Mouse (Mus musculus) urinary bladder, postnatal 36 days (tissue): Measurements from ENCODE around the gene 4930572O03Rik.
"Not testable (repeated sequence)": the region's sequence is repeated elsewhere in the genome, so short reads cannot be mapped to it uniquely, and the experiment has no call there.

Experiments
- DNase-seq, 2 experiments: peaks; one replicate each; pipeline ENCODE4 v3.0.0; 2022; ENCODE audit warnings: low spot score in 2 of 2, mixed read lengths in 1 of 2

Gene 4930572O03Rik

GRCm38 (mm10) chr5:15618764-15619163 lies 38.1 kb downstream of the 4930572O03Rik start, which contains the start of gene Speer4d:
TSS of gene Speer4d (plus strand) at chr5:15619064.
- not testable (repeated sequence) for DNase-seq

- DNase-seq: not testable (repeated sequence)
These were observed 40.7 kb downstream of the 4930572O03Rik start for GRCm38 (mm10) chr5:15616195-15616594.

- DNase-seq: not testable (repeated sequence)
These were observed 46.2 kb downstream of the 4930572O03Rik start for GRCm38 (mm10) chr5:15610695-15611094.

DNA sequence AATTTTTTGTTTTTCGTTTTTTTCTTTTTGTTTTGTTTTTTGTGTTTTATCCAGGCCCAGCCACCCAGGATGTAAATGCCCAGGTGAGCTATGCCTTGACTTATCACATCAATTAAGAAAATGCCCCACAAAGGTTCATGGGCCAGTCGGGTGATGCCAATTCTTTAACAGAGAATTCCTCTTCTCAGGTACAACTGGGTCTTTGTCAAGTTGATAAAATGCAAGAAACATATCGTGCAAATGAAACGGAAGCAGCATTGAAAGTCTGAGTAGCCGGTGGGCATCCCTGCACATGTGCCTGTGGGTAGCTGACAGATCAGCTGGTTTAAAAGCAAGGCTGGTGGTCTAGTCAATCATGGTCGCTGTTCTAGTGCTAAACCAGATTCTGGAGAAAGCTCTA lies 50.2 kb downstream of the 4930572O03Rik start:
- peak in 1 of 2 experiments; percentile 8 for DNase-seq

- not testable (repeated sequence) for DNase-seq
These were observed 53.3 kb downstream of the 4930572O03Rik start for GRCm38 (mm10) chr5:15603585-15603984.

- not testable (repeated sequence) for DNase-seq
These were observed 53.9 kb downstream of the 4930572O03Rik start for GRCm38 (mm10) chr5:15603008-15603407.

DNA sequence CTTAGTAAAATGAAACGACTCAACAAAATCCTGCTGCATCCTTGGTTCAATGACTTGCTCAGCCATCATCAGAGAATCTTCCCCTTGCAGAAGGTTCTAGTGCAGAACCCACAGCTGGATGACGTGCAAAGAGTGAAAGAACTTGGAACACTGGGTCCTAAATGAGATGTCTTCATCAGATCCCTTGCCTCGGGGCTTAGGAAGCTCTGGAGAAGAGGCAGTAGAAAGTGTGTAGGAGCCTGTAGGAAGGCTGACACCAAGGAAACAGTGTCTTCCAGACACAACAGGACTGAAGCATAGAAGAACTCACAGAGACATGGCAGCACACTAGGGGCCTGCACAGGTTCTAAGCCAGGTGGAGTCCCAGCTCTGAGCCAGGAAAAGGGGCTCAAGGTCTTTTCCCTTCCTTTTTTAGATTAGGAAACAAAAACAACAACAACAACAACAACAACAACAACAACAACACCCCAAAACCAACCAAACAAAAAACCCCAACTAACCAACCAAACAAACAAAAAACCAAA lies 54.4 kb downstream of the 4930572O03Rik start:
- not testable (repeated sequence) for DNase-seq
